Mouse (Mus musculus): Measurements from ENCODE around the gene Atp12a. TPM values are rescaled to one million over a fixed set of nuclear protein-coding genes. Genes with fewer than 3 reads are reported as not detected.

Gene Atp12a
- polyA plus RNA-seq (2014; fragmentation: Nextera tagmentation; extraction: Ambion mirVana), result 0.17 and 0.22 TPM in 2 replicates

GRCm38 (mm10) chr14:56364711-56365237 is at the start of gene Atp12a:
TSS of gene Atp12a (plus strand) at chr14:56365068.
- Histone ChIP-seq H3K9me3 (ENCODE audit: control insufficient read depth, low read depth, low read length) (no peaks in the 10 kb centered on the region), H3K4me1 (ENCODE audit: control insufficient read depth, insufficient read depth, low read length) (0 out of 2 replicates have a peak, but pooled peaks cover 2% of the 10 kb centered on the region), H3K9ac (replicated peaks; ENCODE audit: low read depth, low read length) (no peak within 1 kb of the TSS), H3K4me2 (replicated peaks; ENCODE audit: low read depth, low read length) (peak within 1 kb of the TSS; percentile 81), H3K27me3 (ENCODE audit: control insufficient read depth, insufficient read depth, low read length) (peaks cover 9% of the 10 kb centered on the region; the same call in 1 of the 2 replicates), H3K27ac (ENCODE audit: low read length) (no peak within 1 kb of the TSS), H3K36me3 (ENCODE audit: control insufficient read depth, insufficient read depth, low read length) (no peaks in the 10 kb centered on the region), H3K4me3 (ENCODE audit: low read depth, low read length) (peak within 1 kb of the TSS; percentile 30)
- WGBS, result 1% methylated on average over 46 of the region's 48 CpGs
- peak; percentile 63 for ATAC-seq (ENCODE audit: insufficient number of reproducible peaks, insufficient read depth, low FRiP score, low read depth)

GRCm38 (mm10) chr14:56315519-56315918 is 49.3 kb upstream of the Atp12a start:
- no peaks in the 10 kb centered on the region for H3K36me3 ChIP-seq (ENCODE audit: control insufficient read depth, insufficient read depth, low read length)
- no peaks in the 10 kb centered on the region for H3K9me3 ChIP-seq (ENCODE audit: control insufficient read depth, low read depth, low read length)
- no peaks in the 10 kb centered on the region for H3K4me1 ChIP-seq (ENCODE audit: control insufficient read depth, insufficient read depth, low read length)
- 43% methylated on average over 7 of the region's 7 CpGs for WGBS
- no peak overlapping the region for H3K9ac ChIP-seq (replicated peaks; ENCODE audit: low read depth, low read length)
- no peak for ATAC-seq (ENCODE audit: insufficient number of reproducible peaks, insufficient read depth, low FRiP score, low read depth)
- H3K4me3 ChIP-seq (ENCODE audit: low read depth, low read length), result no peak overlapping the region
- no peak overlapping the region for H3K4me2 ChIP-seq (replicated peaks; ENCODE audit: low read depth, low read length)
- no peak overlapping the region for H3K27ac ChIP-seq (ENCODE audit: low read length)
- no peaks in the 10 kb centered on the region for H3K27me3 ChIP-seq (ENCODE audit: control insufficient read depth, insufficient read depth, low read length)

- Histone ChIP-seq H3K36me3 (ENCODE audit: control insufficient read depth, insufficient read depth, low read length) (no peaks in the 10 kb centered on the region), H3K27me3 (ENCODE audit: control insufficient read depth, insufficient read depth, low read length) (no peaks in the 10 kb centered on the region), H3K27ac (ENCODE audit: low read length) (no peak overlapping the region), H3K4me2 (replicated peaks; ENCODE audit: low read depth, low read length) (no peak overlapping the region), H3K9me3 (ENCODE audit: control insufficient read depth, low read depth, low read length) (no peaks in the 10 kb centered on the region), H3K9ac (replicated peaks; ENCODE audit: low read depth, low read length) (no peak overlapping the region), H3K4me1 (ENCODE audit: control insufficient read depth, insufficient read depth, low read length) (no peaks in the 10 kb centered on the region), H3K4me3 (ENCODE audit: low read depth, low read length) (no peak overlapping the region)
- no peak for ATAC-seq (ENCODE audit: insufficient number of reproducible peaks, insufficient read depth, low FRiP score, low read depth)
- 85% methylated on average over 4 of the region's 4 CpGs for WGBS
Observed at GRCm38 (mm10) chr14:56316333-56316732, 48.5 kb upstream of the Atp12a start.

- no peaks in the 10 kb centered on the region for H3K9me3 ChIP-seq (ENCODE audit: control insufficient read depth, low read depth, low read length)
- WGBS, result 86% methylated on average over 1 of the region's 1 CpGs
- H3K4me2 ChIP-seq (replicated peaks; ENCODE audit: low read depth, low read length), result no peak overlapping the region
- no peaks in the 10 kb centered on the region for H3K36me3 ChIP-seq (ENCODE audit: control insufficient read depth, insufficient read depth, low read length)
- H3K4me3 ChIP-seq (ENCODE audit: low read depth, low read length), result no peak overlapping the region
- H3K27ac ChIP-seq (ENCODE audit: low read length), result no peak overlapping the region
- no peaks in the 10 kb centered on the region for H3K27me3 ChIP-seq (ENCODE audit: control insufficient read depth, insufficient read depth, low read length)
- no peak overlapping the region for H3K9ac ChIP-seq (replicated peaks; ENCODE audit: low read depth, low read length)
- no peak for ATAC-seq (ENCODE audit: insufficient number of reproducible peaks, insufficient read depth, low FRiP score, low read depth)
- no peaks in the 10 kb centered on the region for H3K4me1 ChIP-seq (ENCODE audit: control insufficient read depth, insufficient read depth, low read length)
Observed at GRCm38 (mm10) chr14:56322982-56323381, 41.9 kb upstream of the Atp12a start.

- Histone ChIP-seq H3K27ac (ENCODE audit: low read length) (no peak overlapping the region), H3K27me3 (ENCODE audit: control insufficient read depth, insufficient read depth, low read length) (no peaks in the 10 kb centered on the region), H3K36me3 (ENCODE audit: control insufficient read depth, insufficient read depth, low read length) (no peaks in the 10 kb centered on the region), H3K4me3 (ENCODE audit: low read depth, low read length) (no peak overlapping the region), H3K4me1 (ENCODE audit: control insufficient read depth, insufficient read depth, low read length) (no peaks in the 10 kb centered on the region), H3K9me3 (ENCODE audit: control insufficient read depth, low read depth, low read length) (no peaks in the 10 kb centered on the region), H3K9ac (replicated peaks; ENCODE audit: low read depth, low read length) (no peak overlapping the region), H3K4me2 (replicated peaks; ENCODE audit: low read depth, low read length) (no peak overlapping the region)
- no peak for ATAC-seq (ENCODE audit: insufficient number of reproducible peaks, insufficient read depth, low FRiP score, low read depth)
Observed at GRCm38 (mm10) chr14:56325038-56325437, 39.8 kb upstream of the Atp12a start.

GRCm38 (mm10) chr14:56333700-56334099 is 31.2 kb upstream of the Atp12a start:
- H3K4me2 ChIP-seq (replicated peaks; ENCODE audit: low read depth, low read length), result no peak overlapping the region
- H3K4me1 ChIP-seq (ENCODE audit: control insufficient read depth, insufficient read depth, low read length), result peaks cover 2% of the 10 kb centered on the region; the same call in 1 of the 2 replicates
- H3K9me3 ChIP-seq (ENCODE audit: control insufficient read depth, low read depth, low read length), result no peaks in the 10 kb centered on the region
- no peak overlapping the region for H3K27ac ChIP-seq (ENCODE audit: low read length)
- no peaks in the 10 kb centered on the region for H3K27me3 ChIP-seq (ENCODE audit: control insufficient read depth, insufficient read depth, low read length)
- no peak overlapping the region for H3K4me3 ChIP-seq (ENCODE audit: low read depth, low read length)
- ATAC-seq (ENCODE audit: insufficient number of reproducible peaks, insufficient read depth, low FRiP score, low read depth), result no peak
- H3K9ac ChIP-seq (replicated peaks; ENCODE audit: low read depth, low read length), result no peak overlapping the region
- H3K36me3 ChIP-seq (ENCODE audit: control insufficient read depth, insufficient read depth, low read length), result no peaks in the 10 kb centered on the region

- 91% methylated on average over 5 of the region's 5 CpGs for WGBS
- Histone ChIP-seq H3K36me3 (ENCODE audit: control insufficient read depth, insufficient read depth, low read length) (no peaks in the 10 kb centered on the region), H3K4me2 (replicated peaks; ENCODE audit: low read depth, low read length) (no peak overlapping the region), H3K4me1 (ENCODE audit: control insufficient read depth, insufficient read depth, low read length) (peaks cover 2% of the 10 kb centered on the region; the same call in 1 of the 2 replicates), H3K9me3 (ENCODE audit: control insufficient read depth, low read depth, low read length) (no peaks in the 10 kb centered on the region), H3K9ac (replicated peaks; ENCODE audit: low read depth, low read length) (no peak overlapping the region), H3K4me3 (ENCODE audit: low read depth, low read length) (no peak overlapping the region), H3K27ac (ENCODE audit: low read length) (no peak overlapping the region), H3K27me3 (ENCODE audit: control insufficient read depth, insufficient read depth, low read length) (no peaks in the 10 kb centered on the region)
- ATAC-seq (ENCODE audit: insufficient number of reproducible peaks, insufficient read depth, low FRiP score, low read depth), result no peak
Observed at GRCm38 (mm10) chr14:56334437-56334836, 30.4 kb upstream of the Atp12a start.

GRCm38 (mm10) chr14:56336032-56336431 is 28.8 kb upstream of the Atp12a start:
- Histone ChIP-seq H3K4me2 (replicated peaks; ENCODE audit: low read depth, low read length) (no peak overlapping the region), H3K27me3 (ENCODE audit: control insufficient read depth, insufficient read depth, low read length) (no peaks in the 10 kb centered on the region), H3K9ac (replicated peaks; ENCODE audit: low read depth, low read length) (no peak overlapping the region), H3K36me3 (ENCODE audit: control insufficient read depth, insufficient read depth, low read length) (no peaks in the 10 kb centered on the region), H3K4me3 (ENCODE audit: low read depth, low read length) (no peak overlapping the region), H3K27ac (ENCODE audit: low read length) (no peak overlapping the region), H3K4me1 (ENCODE audit: control insufficient read depth, insufficient read depth, low read length) (peaks cover 2% of the 10 kb centered on the region; the same call in 1 of the 2 replicates), H3K9me3 (ENCODE audit: control insufficient read depth, low read depth, low read length) (no peaks in the 10 kb centered on the region)
- 79% methylated on average over 10 of the region's 10 CpGs for WGBS
- ATAC-seq (ENCODE audit: insufficient number of reproducible peaks, insufficient read depth, low FRiP score, low read depth), result no peak

- Histone ChIP-seq H3K4me2 (replicated peaks; ENCODE audit: low read depth, low read length) (no peak overlapping the region), H3K4me3 (ENCODE audit: low read depth, low read length) (no peak overlapping the region), H3K9me3 (ENCODE audit: control insufficient read depth, low read depth, low read length) (no peaks in the 10 kb centered on the region), H3K36me3 (ENCODE audit: control insufficient read depth, insufficient read depth, low read length) (no peaks in the 10 kb centered on the region), H3K27ac (ENCODE audit: low read length) (no peak overlapping the region), H3K4me1 (ENCODE audit: control insufficient read depth, insufficient read depth, low read length) (peaks cover 2% of the 10 kb centered on the region; the same call in 1 of the 2 replicates), H3K27me3 (ENCODE audit: control insufficient read depth, insufficient read depth, low read length) (no peaks in the 10 kb centered on the region), H3K9ac (replicated peaks; ENCODE audit: low read depth, low read length) (no peak overlapping the region)
- 44% methylated on average over 9 of the region's 9 CpGs for WGBS
- no peak for ATAC-seq (ENCODE audit: insufficient number of reproducible peaks, insufficient read depth, low FRiP score, low read depth)
Observed at GRCm38 (mm10) chr14:56337075-56337474, 27.8 kb upstream of the Atp12a start.

Data from stomach, embryonic 14.5 days (tissue).